Mouse (Mus musculus) CH12F3 (cell line): Measurements from ENCODE around the gene Etl4.
"Not testable (repeated sequence)": the region's sequence is repeated elsewhere in the genome, so short reads cannot be mapped to it uniquely, and the experiment has no call there.

Experiments
- in situ Hi-C: fragments of 300-500 bp; cut with MboI; formaldehyde crosslinking; loops from 2 replicates; pipeline ENCODE4 v1.14.3; 2020; ENCODE audit warnings: low sequenced_read_pairs

Etl4 gene

DNA sequence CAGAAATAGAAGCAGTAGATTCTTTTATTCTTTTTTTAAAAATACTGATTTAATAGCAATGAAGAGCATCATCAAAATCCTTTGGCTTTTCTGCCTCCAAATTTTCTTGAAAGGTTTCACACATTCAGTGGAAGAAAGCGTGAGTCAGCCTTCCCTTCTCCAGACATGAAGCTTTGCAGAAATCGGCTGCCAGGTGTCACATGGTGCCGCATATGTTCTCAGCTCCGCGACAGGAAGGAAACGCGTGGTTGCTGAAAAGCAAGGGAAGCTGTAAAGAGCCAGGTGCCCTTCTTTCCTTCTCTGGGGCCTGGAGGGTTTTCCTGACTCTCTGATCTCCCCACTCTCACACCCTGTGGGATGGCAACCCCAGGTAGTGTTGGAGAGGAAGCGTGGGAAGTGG lies 383.8 kb downstream of the Etl4 start:
- in situ Hi-C loops: no loop called here

DNA sequence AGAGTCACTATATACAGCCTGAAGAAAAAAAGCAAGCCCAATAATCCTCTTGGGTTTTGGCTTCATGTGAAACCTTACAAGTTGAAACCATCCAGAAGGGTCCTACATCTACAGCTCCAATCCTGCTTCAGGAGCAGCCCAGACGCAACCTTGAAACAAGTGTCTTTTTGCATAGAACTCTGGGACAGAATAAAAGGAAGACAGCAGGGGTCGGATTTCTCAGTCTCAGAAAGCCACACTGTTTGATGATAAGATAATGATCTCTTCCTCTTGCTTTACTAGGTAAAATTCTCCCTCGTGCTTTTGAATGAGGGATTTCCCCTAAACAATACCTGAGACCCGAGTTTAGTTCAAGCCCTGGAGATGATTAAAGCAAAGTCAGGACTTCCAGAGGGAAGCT lies 385.0 kb downstream of the Etl4 start:
- in situ Hi-C loops: no loop called here

DNA sequence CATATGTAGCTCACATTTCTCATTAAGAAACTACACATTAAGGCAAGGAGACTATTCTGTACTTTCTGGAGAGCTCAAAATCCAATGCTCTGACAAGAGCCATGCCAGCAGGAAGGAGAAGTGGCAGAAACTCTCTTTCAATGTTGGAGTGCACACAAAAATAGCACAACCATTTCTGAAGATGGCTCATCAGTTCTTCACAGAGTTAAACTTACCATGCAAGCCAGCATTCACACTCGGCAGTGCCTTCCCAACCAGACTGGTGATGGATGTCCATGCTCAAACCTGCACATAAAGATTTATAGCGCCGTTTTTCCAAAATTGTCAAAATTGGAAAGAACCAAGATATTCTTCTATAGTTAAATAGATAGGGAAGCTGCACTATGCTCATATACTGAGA lies 392.9 kb downstream of the Etl4 start:
- in situ Hi-C loops: no loop called here

DNA sequence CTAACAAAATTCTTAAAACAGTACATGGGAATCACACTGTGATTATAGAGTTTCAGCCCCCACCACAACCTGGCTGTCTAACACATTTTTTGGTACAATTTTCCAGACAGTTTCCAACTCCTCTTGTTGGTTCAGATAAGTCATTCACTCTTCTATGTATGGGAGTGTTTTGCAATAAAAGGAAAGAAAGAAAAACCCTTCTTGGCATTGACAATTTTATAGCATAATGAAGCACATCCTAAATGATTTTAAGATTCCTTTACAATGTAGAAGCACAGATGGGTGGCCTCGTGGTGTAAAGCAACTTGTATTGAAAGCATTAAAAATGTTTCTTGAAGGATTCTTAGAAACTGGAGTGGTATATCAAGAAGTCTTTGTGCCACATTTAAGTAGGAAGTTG lies 415.4 kb downstream of the Etl4 start:
- in situ Hi-C loops: no loop called here

DNA sequence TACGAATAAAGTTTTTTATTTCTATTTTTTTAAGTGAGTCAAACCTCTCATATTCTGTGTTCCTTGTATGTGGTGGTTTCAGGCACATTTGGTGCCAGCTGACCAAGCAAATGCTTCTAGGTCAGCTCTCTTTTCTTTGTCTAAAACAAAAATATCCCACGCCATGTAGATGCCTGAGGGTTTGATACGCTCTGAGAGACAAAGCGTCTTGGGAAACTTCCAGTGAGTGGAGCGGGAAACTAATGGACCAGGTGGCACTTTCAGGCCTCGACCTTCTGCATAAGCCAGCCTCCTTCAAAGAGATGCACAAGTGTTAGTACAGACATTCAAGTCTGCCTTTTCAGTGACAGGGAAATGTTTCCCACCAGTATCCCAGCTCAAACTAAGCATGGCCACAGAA lies 426.6 kb downstream of the Etl4 start:
- in situ Hi-C loops: no loop called here

DNA sequence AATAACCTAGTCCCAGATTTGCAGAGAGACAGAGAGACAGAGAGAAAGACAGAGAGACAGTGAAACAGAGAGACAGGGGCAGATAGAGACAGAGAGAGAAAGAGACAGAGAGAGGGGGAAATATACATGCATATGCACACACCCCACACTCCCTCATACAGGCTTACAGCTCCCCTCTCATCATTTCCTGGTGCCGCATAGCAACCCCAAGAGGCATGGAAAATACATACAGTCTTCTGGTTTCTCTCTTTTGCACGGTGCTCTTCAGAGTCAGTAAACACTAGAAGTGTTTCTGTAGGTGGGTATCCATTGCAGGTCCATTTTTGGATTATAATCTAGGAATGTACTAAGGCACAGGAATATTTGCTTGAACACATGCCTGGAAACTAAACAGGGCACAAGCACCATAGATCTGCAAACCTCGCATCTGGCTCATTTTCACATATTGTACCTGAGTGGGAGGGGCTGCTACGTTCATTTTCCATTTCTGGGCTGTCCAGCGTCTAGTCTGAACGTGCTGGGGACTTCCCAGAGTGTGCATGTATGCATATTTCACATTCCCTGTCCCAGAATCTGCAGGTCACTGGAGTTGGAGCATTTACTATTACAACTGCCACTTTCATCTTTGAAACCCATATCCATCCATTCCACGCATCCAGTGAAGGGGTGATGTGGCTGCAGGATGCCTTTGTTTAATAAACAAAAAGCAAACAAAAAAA lies 429.6 kb downstream of the Etl4 start:
- in situ Hi-C loops: no loop called here

DNA sequence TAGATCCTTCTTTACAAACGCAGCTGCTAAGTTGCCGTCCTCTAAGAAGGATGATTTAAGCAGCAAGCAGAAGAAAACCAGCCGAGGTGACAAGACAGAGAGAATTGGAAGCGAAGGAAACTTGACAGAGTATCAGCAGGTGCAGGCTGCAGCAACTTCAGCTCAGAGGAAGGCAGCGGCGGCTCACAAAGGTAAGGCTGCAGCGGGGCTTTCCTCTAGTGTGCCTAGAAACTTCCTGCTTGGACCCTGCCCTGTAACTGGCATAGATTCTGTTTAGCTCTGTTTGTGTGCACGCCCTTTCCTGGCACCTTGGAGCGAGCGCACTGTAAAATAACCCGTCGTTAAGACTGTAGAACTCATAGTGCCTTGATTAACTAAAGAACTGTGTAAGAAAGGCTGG lies 430.3 kb downstream of the Etl4 start:
- in situ Hi-C loops: no loop called here

DNA sequence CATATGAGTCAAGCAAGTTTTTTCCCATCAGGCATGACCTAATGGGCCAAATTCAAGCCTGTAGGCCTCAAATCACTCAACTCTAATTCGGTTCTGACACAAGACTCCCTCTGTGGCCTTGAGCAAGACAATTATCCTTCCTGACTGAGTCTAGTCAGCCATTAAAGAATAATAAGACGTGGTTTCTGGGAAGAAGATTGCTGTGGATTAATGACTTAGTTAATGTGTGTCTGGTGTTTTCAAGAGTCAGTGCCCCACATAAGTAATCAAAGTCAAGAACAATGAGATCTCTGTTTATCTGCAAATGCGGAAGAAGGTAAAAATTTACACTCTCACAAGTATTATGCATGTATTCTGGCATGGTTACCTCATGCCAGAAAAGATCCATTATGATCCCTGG lies 437.3 kb downstream of the Etl4 start:
- in situ Hi-C loops: no loop called here

DNA sequence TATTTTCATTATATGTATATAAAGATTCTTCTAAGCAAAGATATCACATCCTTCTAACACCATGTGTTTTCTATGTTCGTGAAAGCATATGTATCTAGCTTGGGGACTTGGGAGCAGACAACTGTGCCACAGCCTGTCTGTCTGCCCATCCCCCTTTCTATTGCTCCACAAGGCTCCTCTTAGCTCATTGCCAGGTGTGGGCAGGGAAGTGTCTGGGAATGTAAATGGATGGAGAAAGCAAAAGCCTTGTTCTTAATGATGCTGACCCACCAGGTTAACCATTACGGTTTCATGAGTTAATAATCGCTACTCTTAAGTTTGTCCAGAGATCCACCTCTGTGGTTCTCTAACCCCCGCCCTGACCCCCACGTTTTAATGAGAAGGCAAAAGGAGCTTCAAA lies 439.7 kb downstream of the Etl4 start:
- in situ Hi-C loops: no loop called here

DNA sequence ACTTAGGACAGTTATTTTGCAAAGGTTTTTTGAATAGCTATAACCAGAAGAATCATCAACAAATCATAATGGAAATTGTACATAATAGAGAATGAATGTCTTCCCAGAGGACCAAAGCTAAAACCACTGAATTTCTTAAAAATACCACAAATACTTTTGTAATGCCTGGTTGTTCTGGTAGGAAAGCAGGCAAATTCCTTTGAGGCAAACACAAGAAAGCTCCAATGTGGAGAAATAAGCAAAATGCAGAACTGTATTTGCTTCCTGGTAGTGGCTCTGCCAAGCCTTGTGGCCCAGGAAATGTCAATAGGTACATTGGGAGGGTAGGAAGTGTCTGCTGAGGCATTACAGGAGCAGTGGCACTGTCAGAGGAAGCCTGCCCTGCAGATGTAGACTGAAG lies 443.2 kb downstream of the Etl4 start:
- in situ Hi-C loops: no loop called here

DNA sequence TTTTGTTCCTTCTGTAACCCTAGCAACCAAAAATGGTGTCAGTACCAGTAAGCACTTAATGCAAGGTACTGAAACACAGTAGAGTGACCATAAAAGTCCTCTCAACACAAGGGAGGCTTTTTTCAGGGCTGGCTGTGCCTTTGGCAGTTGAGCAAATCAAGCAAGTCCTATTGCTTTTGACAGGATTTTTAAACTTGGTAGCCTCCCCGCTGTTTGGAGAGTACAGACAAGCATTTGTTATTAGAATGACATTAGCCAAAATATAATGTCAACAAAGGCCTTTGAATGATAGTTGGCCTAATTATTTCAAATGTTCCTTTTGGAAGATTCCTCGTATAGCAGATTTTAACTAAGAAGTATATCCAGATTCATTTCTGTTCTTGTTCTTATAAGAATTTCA lies 467.4 kb downstream of the Etl4 start:
- in situ Hi-C loops: no loop called here

DNA sequence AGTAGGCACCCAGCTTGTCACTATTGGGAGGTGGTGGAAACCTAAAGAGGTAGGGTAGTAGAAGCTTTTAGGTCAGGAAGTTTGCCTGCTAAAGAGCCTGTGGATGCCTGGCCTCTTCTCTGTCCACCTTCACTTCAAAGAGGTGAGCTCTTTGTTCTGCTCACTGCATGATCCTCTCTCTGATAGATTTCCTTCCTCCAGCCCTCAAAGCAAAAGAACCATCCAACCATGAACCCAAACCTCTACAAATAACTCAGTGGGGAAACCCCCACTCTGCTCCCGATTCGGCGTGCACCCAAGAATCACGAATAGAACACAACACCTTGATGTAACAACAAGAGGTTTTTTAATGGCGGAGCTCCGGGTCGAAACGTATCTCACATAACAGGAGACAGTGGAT lies 471.3 kb downstream of the Etl4 start:
- in situ Hi-C loops: not testable (repeated sequence)

DNA sequence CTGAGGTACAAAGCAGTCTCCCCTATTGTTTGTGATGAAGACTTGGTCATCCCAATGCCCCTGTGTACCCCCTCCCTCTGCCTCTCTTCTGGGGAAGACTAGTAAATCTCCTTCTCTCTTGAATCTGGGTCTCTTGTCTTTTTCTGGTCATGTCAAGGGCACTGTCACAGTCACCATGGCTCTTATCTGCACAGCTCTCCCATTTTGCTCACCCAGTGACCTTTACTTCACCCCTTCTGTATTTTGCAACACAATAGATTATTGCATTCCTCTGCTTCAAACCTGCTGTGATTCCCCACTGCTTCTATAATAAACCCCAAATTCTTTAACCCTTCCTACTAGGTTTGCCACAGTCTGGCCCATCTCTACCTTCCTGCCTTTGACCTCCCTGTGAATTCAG lies 484.5 kb downstream of the Etl4 start:
- in situ Hi-C loops: no loop called here

DNA sequence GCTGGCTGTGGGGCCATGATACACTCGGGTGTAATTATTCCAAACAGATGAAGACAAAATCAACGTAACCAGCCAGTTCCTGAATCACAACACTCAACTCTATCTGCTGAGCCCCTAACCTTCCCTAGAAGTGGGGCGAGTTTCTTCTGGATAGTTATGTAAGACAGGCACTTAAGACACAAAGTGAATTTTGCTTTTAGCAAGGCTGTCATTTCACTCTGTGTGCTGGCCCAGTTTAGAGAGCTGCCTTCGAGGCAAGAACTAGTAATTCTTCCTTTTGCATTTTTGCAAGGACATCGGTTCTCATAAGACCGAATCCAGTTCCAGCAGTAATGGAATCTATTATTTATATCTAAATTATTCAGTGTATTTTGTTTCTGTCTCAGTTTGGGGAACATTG lies 487.4 kb downstream of the Etl4 start:
- in situ Hi-C loops: no loop called here

DNA sequence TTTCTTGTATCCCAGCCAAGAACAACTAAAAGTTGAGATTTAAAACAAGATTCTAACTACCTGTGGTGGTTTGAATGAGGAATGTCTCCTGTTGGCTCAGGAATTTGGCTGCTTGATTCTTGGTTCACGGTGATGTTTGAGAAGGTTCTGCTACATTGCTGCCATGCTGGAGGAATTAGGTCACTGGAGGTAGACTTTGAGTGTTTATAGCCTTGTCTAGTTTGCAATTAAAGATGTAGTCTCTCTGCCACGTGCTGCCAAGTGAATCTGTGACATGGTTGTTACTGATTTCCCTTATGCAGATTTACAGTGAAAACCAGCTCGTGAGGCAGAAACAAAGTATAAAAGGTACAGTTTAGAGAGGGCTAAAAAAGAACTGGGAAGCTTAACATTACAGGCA lies 491.0 kb downstream of the Etl4 start:
- in situ Hi-C loops: no loop called here

DNA sequence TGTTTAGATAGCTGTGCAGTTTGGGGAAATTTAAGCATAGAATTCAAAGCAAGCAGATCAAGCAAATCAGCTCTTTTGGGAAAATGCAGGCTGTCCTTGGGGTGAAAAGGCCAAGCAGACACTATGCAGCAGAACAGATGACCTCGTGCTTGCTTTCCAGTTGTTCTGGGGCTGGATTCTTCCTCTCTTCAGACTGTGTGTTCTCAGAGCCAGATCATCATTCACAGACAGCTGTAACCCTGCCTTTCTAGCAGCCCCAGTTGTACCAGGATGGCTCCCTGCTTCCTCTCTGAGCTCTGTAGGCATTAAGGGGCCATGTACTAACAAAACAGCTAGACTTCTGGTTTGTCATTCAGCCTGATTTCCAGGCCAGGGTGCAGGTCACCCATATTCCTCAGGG lies 494.8 kb downstream of the Etl4 start:
- in situ Hi-C loops: no loop called here

DNA sequence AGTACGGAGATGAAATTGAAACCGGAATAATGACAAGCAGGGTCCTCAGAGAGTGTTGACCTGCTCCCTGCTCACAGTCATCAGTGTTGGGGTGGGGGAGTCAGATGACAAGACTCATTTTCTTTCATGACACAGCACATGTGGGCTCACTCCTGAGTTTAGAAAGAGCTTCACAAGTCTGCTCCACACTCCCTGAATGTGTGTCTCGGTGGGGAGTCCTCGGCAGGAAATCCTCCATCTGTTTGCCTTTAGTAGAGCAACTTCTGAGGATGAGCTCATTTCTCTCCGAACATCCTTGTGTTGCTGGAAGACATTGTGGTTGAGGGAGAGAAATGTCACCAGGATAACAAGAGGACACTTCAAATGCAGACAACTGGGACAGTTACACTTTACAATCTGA lies 497.5 kb downstream of the Etl4 start:
- in situ Hi-C loops: no loop called here

DNA sequence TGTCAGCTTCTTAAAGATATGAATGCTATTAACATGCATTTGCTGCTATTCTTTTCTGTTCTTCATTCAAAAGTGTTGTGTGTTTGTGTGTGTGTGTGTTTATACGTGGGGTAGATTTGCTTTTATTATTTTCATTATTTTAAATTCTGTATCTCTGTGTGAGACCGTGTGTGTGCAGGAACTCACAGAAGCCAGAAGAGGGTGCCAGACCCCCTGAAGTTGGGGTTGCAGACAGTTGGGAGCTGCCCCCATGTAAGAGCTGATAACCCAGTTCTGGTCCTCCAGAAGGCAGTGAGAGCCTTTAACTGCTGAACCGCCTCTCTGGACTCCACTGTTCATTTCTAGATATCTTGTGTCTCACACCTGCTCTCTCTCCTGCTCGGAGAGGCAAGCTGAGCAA lies 505.3 kb downstream of the Etl4 start:
- in situ Hi-C loops: no loop called here

DNA sequence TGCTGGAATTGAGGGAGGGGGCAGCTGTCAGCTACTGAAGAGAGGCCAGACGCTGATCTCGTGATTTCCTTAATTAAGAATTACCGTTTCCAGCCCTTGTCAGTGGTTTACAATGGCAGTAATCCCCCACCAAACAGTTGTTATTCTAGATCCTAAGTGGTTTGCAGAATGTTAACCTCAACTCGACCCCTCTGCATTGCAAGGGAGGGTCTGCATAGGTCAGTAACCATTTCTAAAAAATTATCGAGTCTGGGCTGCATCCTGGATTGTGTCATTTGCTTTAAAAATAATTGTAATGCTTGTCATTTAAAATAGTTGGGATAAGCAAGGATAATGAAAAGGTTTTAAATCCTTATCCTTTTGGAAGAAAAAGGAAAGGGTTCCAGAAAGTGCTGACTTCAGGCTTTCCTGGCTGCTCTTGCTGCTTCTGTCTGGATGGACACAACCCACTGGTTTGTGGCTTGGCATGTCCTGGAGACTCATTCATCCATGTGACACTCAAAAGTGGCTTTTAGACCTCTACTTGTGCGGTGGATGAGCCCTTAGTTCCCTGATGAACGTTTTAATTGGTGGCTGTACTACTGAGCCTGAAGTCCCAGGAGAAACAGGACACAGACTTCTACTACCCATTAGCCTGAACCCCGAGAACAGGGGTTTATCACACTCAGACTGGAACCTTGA lies 507.5 kb downstream of the Etl4 start:
- in situ Hi-C loops: no loop called here

DNA sequence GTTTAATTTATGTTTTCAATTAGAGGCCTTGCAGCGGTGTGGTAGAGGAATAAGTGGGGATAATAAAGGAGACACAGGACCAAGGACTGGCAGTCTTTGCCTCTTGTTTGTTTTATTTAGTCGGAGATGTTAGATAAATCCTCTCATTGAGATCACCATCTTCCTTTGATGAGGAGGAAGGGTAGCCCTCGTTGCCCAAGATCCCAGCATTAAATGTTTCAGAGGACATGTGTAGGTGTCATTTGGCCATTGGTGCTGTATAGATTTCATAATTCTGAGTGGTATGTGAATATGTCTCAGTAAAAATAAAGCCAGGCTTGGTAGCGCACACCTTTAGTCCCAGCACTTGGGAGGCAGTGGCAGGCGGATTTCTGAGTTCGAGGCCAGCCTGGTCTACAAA lies 508.4 kb downstream of the Etl4 start:
- in situ Hi-C loops: no loop called here

DNA sequence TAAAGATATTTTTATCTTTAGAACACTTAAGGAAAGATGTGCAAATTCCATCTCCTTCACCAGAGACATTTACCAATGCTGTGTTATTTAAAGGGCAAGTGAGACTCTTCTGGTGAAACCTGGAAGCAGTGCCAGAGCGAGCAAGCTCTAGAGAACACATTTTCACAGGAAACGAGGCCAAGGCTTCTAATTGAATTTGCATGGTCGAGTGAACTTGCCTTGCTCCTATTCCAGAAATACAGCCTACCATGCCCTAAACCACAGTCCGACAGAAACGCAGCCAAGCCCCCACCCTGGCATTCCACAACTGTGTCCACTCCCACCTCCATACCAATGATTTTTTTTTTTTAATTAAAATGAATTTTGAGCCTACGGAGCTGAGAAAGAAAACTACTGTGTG lies 510.4 kb downstream of the Etl4 start:
- in situ Hi-C loops: no loop called here

DNA sequence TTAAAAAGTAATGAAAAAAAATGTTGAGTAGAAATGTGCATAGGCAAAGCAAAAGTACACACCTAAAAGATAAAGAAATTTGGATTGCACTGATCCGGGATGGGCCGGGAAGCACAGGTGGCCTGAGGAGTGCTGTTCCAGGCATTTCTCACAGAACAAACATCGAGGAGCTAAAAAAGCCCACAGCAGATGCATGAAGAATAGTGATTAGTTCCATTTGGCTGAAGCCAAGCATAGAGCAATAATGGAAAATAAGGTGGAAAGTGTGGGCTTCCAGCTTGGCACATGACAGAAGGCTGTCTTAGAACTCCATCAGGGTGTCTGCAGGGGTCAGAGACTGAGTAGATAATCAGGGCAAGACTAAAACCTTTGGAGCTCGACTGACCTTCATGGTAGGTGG lies 512.7 kb downstream of the Etl4 start:
- in situ Hi-C loops: no loop called here

DNA sequence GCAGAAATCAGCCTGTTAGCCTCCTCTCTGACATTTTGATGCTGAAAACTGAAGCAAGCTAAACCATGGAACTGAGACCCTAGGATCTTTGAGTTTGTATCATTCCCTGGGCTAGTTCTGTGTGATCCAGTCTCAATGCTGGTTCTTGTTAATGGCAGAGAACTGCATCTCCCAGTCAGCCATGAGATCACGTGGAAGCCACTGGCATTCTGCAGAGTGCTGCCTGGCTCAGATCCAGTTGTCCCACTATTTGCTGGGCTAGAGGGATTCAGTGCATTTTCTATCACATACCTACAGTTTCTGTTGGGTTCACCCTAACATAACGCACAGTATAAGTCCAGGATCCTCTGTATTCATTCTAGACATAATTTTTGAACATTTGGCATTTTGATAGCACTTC lies 524.1 kb downstream of the Etl4 start:
- in situ Hi-C loops: no loop called here
